Mouse (Mus musculus): Measurements from ENCODE around the gene Clpsl2. TPM values are rescaled to one million over a fixed set of nuclear protein-coding genes. Genes with fewer than 3 reads are reported as not detected.

Clpsl2 gene
- total RNA-seq, 1 experiment = not detected

DNA sequence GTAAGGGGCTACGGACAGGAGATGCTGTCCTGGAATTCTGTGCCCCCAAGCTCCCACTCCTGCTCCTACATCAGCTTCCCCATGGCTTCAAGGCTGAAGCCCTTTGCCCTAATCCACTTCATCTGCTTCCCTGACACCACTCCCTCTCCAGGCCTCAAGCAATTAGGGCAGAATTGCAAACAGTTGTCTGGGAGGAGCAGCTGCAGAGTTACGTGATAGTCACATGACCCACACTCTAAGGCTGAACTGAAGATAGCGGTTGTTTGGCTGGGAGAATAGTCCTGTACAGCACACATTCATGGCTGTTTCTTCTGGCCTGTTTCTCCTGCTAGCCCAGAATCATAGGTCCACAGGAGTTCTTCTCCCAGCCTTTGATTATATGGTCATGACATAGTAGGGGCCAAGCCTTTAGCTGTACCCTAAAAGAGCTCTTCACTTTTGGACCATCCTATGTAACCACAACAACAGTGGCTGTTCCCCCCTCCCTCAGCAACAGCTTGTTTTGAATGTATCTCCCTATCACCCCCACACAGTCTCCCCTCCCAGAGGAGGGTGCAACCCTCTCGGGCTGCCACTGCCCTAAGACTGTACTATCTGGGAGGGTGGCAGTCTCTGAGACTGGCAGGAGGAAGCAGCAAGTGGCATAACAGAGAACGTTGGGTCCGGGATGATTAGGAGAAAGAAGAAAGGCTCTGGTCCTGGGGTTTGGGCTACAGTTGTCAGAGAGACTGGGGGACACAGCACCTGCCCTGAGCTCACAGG is 7.6 kb downstream of the Clpsl2 start:
- no peak overlapping the region for H3K4me3 ChIP-seq (ENCODE audit: insufficient read depth in 1 of 2, low read depth in 1 of 2, low read length in 2 of 2, poor library complexity in 1 of 2, severe bottlenecking in 1 of 2)
- in situ Hi-C loops (cut with MboI; ENCODE audit: low sequenced_read_pairs in 2 of 2, unreplicated experiment in 2 of 2) = no loop called here
- peaks cover 3 to 24% of the 10 kb centered on the region in 2 experiments; a peak in 3 of 4 replicates for H3K4me1 ChIP-seq (ENCODE audit: control insufficient read depth in 2 of 2, insufficient read depth in 2 of 2, low read length in 2 of 2, poor library complexity in 1 of 2)
- no peaks in the 10 kb centered on the region for H3K36me3 ChIP-seq (ENCODE audit: control insufficient read depth, insufficient read depth, low read length, poor library complexity, severe bottlenecking)
- no peak overlapping the region for H3K27ac ChIP-seq (ENCODE audit: insufficient read depth, low read depth, low read length, poor library complexity, severe bottlenecking)
- H3K9ac ChIP-seq (ENCODE audit: insufficient read depth, low read depth, low read length, poor library complexity, severe bottlenecking) = no peak overlapping the region
- no peak for TF ChIP-seq ZC3H11A (IDR thresholded peaks at IDR 0.05; ENCODE audit: borderline replicate concordance, low read depth, low read length)
- no peak for TF ChIP-seq CHD2 (IDR thresholded peaks at IDR 0.05; ENCODE audit: low read depth, low read length)
- TF ChIP-seq MAFK (IDR thresholded peaks at IDR 0.05; ENCODE audit: insufficient read depth, low read depth, low read length) = no peak
- TF ChIP-seq HCFC1 (IDR thresholded peaks at IDR 0.05; ENCODE audit: borderline replicate concordance, insufficient read depth, low read length) = no peak
- TF ChIP-seq ZNF384 (IDR thresholded peaks at IDR 0.05; ENCODE audit: low read depth, low read length) = no peak
- no peaks in the 10 kb centered on the region for H3K9me3 ChIP-seq (ENCODE audit: control insufficient read depth, insufficient read depth, low read depth, low read length)
- DNase-seq (ENCODE audit: low read depth, low spot score) = no peak

DNA sequence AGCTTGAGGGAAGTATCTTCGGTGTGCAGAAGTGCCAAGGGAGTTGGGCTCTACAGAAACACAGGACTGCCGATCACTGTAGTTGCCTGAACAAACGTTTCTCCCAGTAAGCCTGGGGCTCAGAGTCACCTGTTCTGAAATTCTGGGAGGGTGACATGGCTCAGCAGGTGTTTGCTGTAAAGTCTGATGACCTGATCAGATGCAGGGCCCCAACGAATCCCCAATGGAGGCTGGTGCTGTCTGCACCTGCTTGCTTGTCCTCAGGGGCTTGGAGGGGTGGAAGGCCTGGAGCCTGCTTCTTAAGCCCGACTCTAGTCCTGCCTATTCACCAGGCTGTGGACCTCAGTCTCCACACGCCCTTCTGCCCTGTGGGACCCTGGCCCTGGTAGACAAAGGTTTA is 8.6 kb downstream of the Clpsl2 start:
- in situ Hi-C loops (cut with MboI; ENCODE audit: low sequenced_read_pairs in 2 of 2, unreplicated experiment in 2 of 2) = no loop called here
- no peak overlapping the region for H3K9ac ChIP-seq (ENCODE audit: insufficient read depth, low read depth, low read length, poor library complexity, severe bottlenecking)
- H3K9me3 ChIP-seq (ENCODE audit: control insufficient read depth, insufficient read depth, low read depth, low read length) = no peaks in the 10 kb centered on the region
- TF ChIP-seq CHD2 (IDR thresholded peaks at IDR 0.05; ENCODE audit: low read depth, low read length) (no peak), ZNF384 (IDR thresholded peaks at IDR 0.05; ENCODE audit: low read depth, low read length) (no peak), MAFK (IDR thresholded peaks at IDR 0.05; ENCODE audit: insufficient read depth, low read depth, low read length) (no peak), ZC3H11A (IDR thresholded peaks at IDR 0.05; ENCODE audit: borderline replicate concordance, low read depth, low read length) (no peak), HCFC1 (IDR thresholded peaks at IDR 0.05; ENCODE audit: borderline replicate concordance, insufficient read depth, low read length) (no peak)
- no peak overlapping the region for H3K4me3 ChIP-seq (ENCODE audit: insufficient read depth in 1 of 2, low read depth in 1 of 2, low read length in 2 of 2, poor library complexity in 1 of 2, severe bottlenecking in 1 of 2)
- no peaks in the 10 kb centered on the region for H3K36me3 ChIP-seq (ENCODE audit: control insufficient read depth, insufficient read depth, low read length, poor library complexity, severe bottlenecking)
- no peak overlapping the region for H3K27ac ChIP-seq (ENCODE audit: insufficient read depth, low read depth, low read length, poor library complexity, severe bottlenecking)
- no peak for DNase-seq (ENCODE audit: low read depth, low spot score)
- H3K4me1 ChIP-seq (ENCODE audit: control insufficient read depth in 2 of 2, insufficient read depth in 2 of 2, low read length in 2 of 2, poor library complexity in 1 of 2) = peaks cover 3 to 24% of the 10 kb centered on the region in 2 experiments; a peak in 3 of 4 replicates

GRCm38 (mm10) chr17:28560598-28560997 is 11.4 kb downstream of the Clpsl2 start, which contains the start of gene Clps:
TSS of gene Clps (minus strand) at chr17:28560766.
- DNase-seq (ENCODE audit: low read depth, low spot score) = no peak
- Histone ChIP-seq H3K9me3 (ENCODE audit: control insufficient read depth, insufficient read depth, low read depth, low read length) (no peaks in the 10 kb centered on the region), H3K9ac (ENCODE audit: insufficient read depth, low read depth, low read length, poor library complexity, severe bottlenecking) (no peak within 1 kb of the TSS), H3K27ac (ENCODE audit: insufficient read depth, low read depth, low read length, poor library complexity, severe bottlenecking) (no peak within 1 kb of the TSS), H3K4me3 (ENCODE audit: insufficient read depth in 1 of 2, low read depth in 1 of 2, low read length in 2 of 2, poor library complexity in 1 of 2, severe bottlenecking in 1 of 2) (no peak within 1 kb of the TSS), H3K36me3 (ENCODE audit: control insufficient read depth, insufficient read depth, low read length, poor library complexity, severe bottlenecking) (no peaks in the 10 kb centered on the region), H3K4me1 (ENCODE audit: control insufficient read depth in 2 of 2, insufficient read depth in 2 of 2, low read length in 2 of 2, poor library complexity in 1 of 2) (peaks cover 3 to 20% of the 10 kb centered on the region in 2 experiments; a peak in 3 of 4 replicates)
- TF ChIP-seq CHD2 (IDR thresholded peaks at IDR 0.05; ENCODE audit: low read depth, low read length) = no peak
- TF ChIP-seq ZC3H11A (IDR thresholded peaks at IDR 0.05; ENCODE audit: borderline replicate concordance, low read depth, low read length) = no peak
- no peak for TF ChIP-seq MAFK (IDR thresholded peaks at IDR 0.05; ENCODE audit: insufficient read depth, low read depth, low read length)
- no peak for TF ChIP-seq HCFC1 (IDR thresholded peaks at IDR 0.05; ENCODE audit: borderline replicate concordance, insufficient read depth, low read length)
- no peak for TF ChIP-seq ZNF384 (IDR thresholded peaks at IDR 0.05; ENCODE audit: low read depth, low read length)
- in situ Hi-C loops (cut with MboI; ENCODE audit: low sequenced_read_pairs in 2 of 2, unreplicated experiment in 2 of 2) = no loop called here

DNA sequence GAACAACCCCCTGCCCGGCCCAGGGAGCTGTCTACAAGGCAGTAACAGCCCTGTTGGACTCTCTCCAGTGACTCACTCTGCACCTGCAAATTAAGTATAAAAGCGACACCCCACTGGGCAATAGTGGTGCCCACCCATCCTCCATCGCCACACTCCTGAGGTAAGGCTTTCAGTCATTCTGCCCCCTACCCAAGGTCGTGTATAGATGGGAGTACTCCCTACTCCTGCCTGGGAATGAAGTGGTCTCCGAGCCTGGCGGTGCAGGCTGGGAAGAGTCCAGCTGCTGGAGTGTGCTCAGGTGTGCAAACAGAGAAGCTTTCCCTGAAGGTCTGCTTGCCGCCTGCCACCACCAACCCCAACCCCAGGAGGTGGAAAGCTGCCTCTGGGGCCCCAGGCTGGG is 12.4 kb downstream of the Clpsl2 start:
- H3K36me3 ChIP-seq (ENCODE audit: control insufficient read depth, insufficient read depth, low read length, poor library complexity, severe bottlenecking) = no peaks in the 10 kb centered on the region
- peaks cover 0 to 16% of the 10 kb centered on the region in 2 experiments; a peak in 2 of 4 replicates for H3K4me1 ChIP-seq (ENCODE audit: control insufficient read depth in 2 of 2, insufficient read depth in 2 of 2, low read length in 2 of 2, poor library complexity in 1 of 2)
- no peak overlapping the region for H3K9ac ChIP-seq (ENCODE audit: insufficient read depth, low read depth, low read length, poor library complexity, severe bottlenecking)
- DNase-seq (ENCODE audit: low read depth, low spot score) = no peak
- no peak overlapping the region for H3K27ac ChIP-seq (ENCODE audit: insufficient read depth, low read depth, low read length, poor library complexity, severe bottlenecking)
- H3K4me3 ChIP-seq (ENCODE audit: insufficient read depth in 1 of 2, low read depth in 1 of 2, low read length in 2 of 2, poor library complexity in 1 of 2, severe bottlenecking in 1 of 2) = no peak overlapping the region
- no peaks in the 10 kb centered on the region for H3K9me3 ChIP-seq (ENCODE audit: control insufficient read depth, insufficient read depth, low read depth, low read length)
- TF ChIP-seq HCFC1 (IDR thresholded peaks at IDR 0.05; ENCODE audit: borderline replicate concordance, insufficient read depth, low read length) = no peak
- TF ChIP-seq ZNF384 (IDR thresholded peaks at IDR 0.05; ENCODE audit: low read depth, low read length) = no peak
- no peak for TF ChIP-seq CHD2 (IDR thresholded peaks at IDR 0.05; ENCODE audit: low read depth, low read length)
- no peak for TF ChIP-seq ZC3H11A (IDR thresholded peaks at IDR 0.05; ENCODE audit: borderline replicate concordance, low read depth, low read length)
- TF ChIP-seq MAFK (IDR thresholded peaks at IDR 0.05; ENCODE audit: insufficient read depth, low read depth, low read length) = no peak
- in situ Hi-C loops (cut with MboI; ENCODE audit: low sequenced_read_pairs in 2 of 2, unreplicated experiment in 2 of 2) = no loop called here
